Mouse (Mus musculus) small intestine, adult 2 months (tissue): ENCODE results near the gene Gm36176. TPM values are rescaled to one million over a fixed set of nuclear protein-coding genes. Genes with fewer than 3 reads are reported as not detected.
A peak's percentile ranks its signal among the peaks of the same experiment; 100 is the strongest.

Experiments used
- H3K27ac ChIP-seq: fragments of 200-500 bp; 2 replicates; pipeline ENCODE4 v1.5.1; 2012; ENCODE audit warnings: low read depth, low read length, control low read depth, inconsistent platforms; ENCODE audit not compliant: insufficient read depth
- H3K27me3 ChIP-seq: fragments of 200-500 bp; 2 replicates; pipeline ENCODE4 v1.6.1; 2012; ENCODE audit warnings: mild to moderate bottlenecking, moderate library complexity, low read length, inconsistent platforms; ENCODE audit not compliant: control insufficient read depth, insufficient read depth
- H3K36me3 ChIP-seq: fragments of 200-500 bp; 2 replicates; pipeline ENCODE4 v1.6.1; 2012; ENCODE audit warnings: mild to moderate bottlenecking, low read length, control low read depth, inconsistent platforms; ENCODE audit not compliant: control insufficient read depth, insufficient read depth
- H3K4me1 ChIP-seq: fragments of 200-500 bp; 2 replicates; pipeline ENCODE4 v1.6.1; 2012; ENCODE audit warnings: low read length, inconsistent platforms, mixed read lengths; ENCODE audit not compliant: control insufficient read depth, insufficient read depth, insufficient read length
- H3K4me3 ChIP-seq: fragments of 200-500 bp; 2 replicates; pipeline ENCODE4 v1.5.1; 2012; ENCODE audit warnings: low read depth, mild to moderate bottlenecking, control low read depth, inconsistent platforms, low read length, moderate library complexity
- CTCF ChIP-seq: fragments of 200-500 bp; IDR thresholded peaks from 2 replicates; pipeline ENCODE4 v1.5.1; 2012; ENCODE audit warnings: low read depth, mild to moderate bottlenecking, control low read depth, inconsistent platforms, low read length, moderate library complexity, mixed read lengths; ENCODE audit not compliant: insufficient replicate concordance, insufficient read length; ENCODE audit errors: extremely low read depth
- POLR2A ChIP-seq: fragments of 200-500 bp; IDR thresholded peaks from 2 replicates; pipeline ENCODE4 v1.6.1; 2012; ENCODE audit warnings: low read depth, mild to moderate bottlenecking, control low read depth, inconsistent platforms, low read length, moderate library complexity
- WGBS: fragments of 180-500 bp; shearing (Covaris S2); methylation state at CpG from one replicate; pipeline ENCODE4 v1.1.7; 2018; 5-methylcytosine and 5-hydroxymethylcytosine counted together
- polyA plus RNA-seq: library from polyadenylated mRNA; depleted of rRNA; stranded (reverse); fragments of >200 nt; gene quantifications from 2 replicates; pipeline ENCODE4 v1.2.3, GENCODE M21; 2012

Gene Gm36176
- polyA plus RNA-seq, 1 experiment: not detected

DNA sequence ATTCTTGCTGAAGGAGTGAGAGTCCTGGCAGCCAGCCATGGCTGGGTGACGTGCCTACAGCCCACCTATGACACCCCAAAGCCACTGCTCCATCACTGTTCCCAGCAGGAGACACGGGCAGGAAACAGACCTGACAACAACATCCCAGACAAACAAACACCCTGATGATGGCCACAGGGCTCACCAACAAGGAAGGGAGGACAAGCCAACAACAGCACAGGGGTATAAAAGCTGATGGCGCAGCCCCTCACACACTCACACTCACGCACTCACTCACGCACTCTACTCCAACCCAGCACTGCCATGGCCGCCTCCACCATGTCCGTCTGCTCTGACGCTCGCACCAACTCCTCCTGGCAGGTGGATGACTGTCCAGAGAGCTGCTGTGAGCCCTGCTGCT, 6.0 kb downstream of the Gm36176 start, which contains the start of gene Gm10318:
Gm10318 (plus strand) TSS at position 301 of the 400 bp plus-strand sequence.
- no peak within 1 kb of the TSS for H3K4me3 ChIP-seq
- H3K27me3 ChIP-seq: no peaks in the 10 kb centered on the region
- H3K27ac ChIP-seq: no peak within 1 kb of the TSS
- H3K36me3 ChIP-seq: no peaks in the 10 kb centered on the region
- 74% methylated on average over 9 of the region's 9 CpGs for WGBS
- no peak for TF ChIP-seq POLR2A
- no peak for TF ChIP-seq CTCF
- H3K4me1 ChIP-seq: no peaks in the 10 kb centered on the region

DNA sequence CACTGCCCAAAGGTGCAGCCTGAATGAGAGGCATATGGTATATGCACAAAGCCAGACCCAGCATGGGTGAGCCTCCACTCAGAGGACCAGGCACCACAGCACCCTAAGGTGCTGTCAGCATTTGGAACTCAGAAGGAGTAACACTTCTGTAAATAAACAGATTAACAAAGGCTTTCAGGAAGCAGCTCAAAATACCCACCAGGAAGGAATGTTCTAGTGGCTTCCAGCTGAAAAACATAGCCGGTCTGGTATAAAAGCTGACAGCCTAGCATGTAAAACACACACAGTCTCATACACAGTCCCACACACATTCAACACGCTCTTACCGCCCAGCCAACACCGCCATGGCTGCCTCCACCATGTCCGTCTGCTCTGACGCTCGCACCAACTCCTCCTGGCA, 15.1 kb downstream of the Gm36176 start, which contains the start of gene Gm3285:
Gm3285 (plus strand) TSS at position 301 of the 400 bp plus-strand sequence.
- peaks cover 2% of the 10 kb centered on the region for H3K4me1 ChIP-seq
- H3K36me3 ChIP-seq: no peaks in the 10 kb centered on the region
- TF ChIP-seq CTCF (no peak), POLR2A (no peak)
- WGBS: 53% methylated on average over 7 of the region's 7 CpGs
- no peaks in the 10 kb centered on the region; the same call in 1 of the 2 replicates for H3K27me3 ChIP-seq
- no peak within 1 kb of the TSS for H3K27ac ChIP-seq
- H3K4me3 ChIP-seq: no peak within 1 kb of the TSS

DNA sequence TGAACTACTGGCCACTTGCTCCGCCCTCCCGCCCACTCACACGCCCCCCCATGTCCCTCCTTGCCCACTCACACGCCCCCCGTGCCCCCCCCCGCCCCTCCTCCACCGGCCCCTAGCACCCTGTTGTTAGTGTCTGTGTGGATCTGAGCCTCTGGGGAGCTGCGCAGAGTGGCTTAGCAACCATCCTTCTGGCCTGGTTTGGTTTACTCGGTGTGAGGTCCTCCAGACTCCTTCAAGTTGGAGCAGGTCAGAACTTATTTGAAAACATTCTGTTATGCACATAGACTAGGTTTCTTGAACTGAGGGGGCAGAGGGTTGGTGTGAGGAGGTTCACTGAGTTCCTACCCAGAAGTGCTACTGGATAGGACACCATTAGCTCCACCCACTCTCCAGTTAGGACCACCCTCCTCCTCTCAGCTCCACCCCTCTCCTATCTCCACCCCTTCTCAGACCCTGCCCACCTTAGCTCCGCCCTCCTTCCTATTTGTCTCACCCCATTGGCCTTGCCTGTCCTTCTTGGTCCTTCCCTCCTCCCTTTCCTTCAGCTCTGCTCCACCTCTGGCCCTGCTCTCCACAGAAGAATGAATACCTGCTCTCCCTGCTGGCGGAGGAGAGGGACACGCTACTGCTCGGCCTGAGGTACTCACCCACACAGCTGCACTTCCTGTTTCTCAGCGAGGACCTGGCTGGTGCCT, 17.6 kb downstream of the Gm36176 start:
- WGBS: 39% methylated on average over 14 of the region's 14 CpGs
- Histone ChIP-seq H3K4me3 (peak overlapping the region; percentile 53), H3K27ac (no peak overlapping the region), H3K27me3 (no peaks in the 10 kb centered on the region; the same call in 1 of the 2 replicates), H3K36me3 (no peaks in the 10 kb centered on the region), H3K4me1 (peaks cover 2% of the 10 kb centered on the region)
- peak; percentile 28; the same call in 1 of the 2 replicates for TF ChIP-seq POLR2A
- TF ChIP-seq CTCF: no peak

DNA sequence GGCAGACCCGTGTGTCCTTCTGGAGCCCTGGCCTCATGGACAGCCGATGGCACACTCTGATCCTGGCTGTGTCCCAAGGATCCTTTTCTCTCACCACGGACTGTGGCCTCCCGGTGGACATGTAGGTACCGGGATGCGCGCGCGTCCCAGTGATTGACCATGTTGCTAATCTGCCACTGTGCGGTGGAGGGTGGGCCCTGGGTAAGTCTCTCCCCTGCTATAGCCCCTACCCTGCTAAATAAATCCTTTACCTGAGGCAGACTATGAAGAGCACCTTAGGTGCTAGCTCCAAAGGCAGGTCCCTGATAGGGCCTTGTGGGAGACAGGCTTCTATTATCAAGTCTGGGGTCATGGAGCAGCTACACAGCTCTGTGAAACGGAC, 18.1 kb downstream of the Gm36176 start:
- H3K27ac ChIP-seq: no peak overlapping the region
- H3K4me1 ChIP-seq: peaks cover 2% of the 10 kb centered on the region
- TF ChIP-seq CTCF (no peak), POLR2A (peak; percentile 5; the same call in 1 of the 2 replicates)
- 31% methylated on average over 11 of the region's 11 CpGs for WGBS
- peak overlapping the region; percentile 53 for H3K4me3 ChIP-seq
- no peaks in the 10 kb centered on the region for H3K36me3 ChIP-seq
- H3K27me3 ChIP-seq: no peaks in the 10 kb centered on the region; the same call in 1 of the 2 replicates

DNA sequence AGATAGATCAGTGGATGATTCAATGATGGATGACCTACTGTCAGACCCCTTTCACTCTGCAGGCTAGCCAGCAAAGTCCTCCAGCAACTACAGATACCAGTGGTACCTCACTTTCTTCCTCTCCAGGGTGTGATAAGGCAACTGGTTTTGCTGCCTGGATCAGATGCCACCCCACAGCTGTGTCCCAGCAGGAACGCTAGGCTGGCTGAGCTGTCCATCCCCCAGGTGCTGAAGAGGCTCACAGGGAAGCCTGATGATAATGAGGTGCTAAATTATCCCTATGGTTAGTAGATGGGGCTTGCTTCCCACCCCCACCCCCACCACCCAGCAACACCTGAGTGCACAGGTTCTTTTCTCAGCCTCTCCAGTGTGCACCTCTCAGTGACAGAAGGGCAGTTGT, 20.9 kb downstream of the Gm36176 start:
- Histone ChIP-seq H3K4me3 (no peak overlapping the region), H3K36me3 (no peaks in the 10 kb centered on the region), H3K27me3 (no peaks in the 10 kb centered on the region), H3K4me1 (peaks cover 2% of the 10 kb centered on the region), H3K27ac (no peak overlapping the region)
- no peak for TF ChIP-seq POLR2A
- no peak for TF ChIP-seq CTCF
- 35% methylated on average over 1 of the region's 1 CpGs for WGBS

DNA sequence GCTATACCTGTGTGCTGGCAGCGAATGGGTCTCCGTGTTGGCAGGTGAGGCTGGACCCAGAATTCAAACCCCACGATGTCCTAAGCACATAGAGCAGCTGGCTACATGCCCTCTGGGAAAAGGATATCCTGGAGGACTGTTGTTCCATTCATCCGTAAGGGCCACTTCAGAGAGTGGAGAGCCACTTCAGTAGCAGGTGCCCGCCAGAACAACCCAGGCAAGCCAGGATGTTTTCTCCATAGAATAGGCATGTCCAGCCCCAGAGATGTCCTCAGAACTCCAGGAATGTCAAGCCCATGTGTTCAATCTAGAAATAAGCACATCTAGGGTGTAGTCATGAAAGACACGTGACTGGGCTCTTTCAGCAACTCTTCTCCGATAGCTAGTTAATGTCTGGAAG, 23.0 kb downstream of the Gm36176 start:
- 85% methylated on average over 7 of the region's 7 CpGs for WGBS
- no peaks in the 10 kb centered on the region for H3K36me3 ChIP-seq

DNA sequence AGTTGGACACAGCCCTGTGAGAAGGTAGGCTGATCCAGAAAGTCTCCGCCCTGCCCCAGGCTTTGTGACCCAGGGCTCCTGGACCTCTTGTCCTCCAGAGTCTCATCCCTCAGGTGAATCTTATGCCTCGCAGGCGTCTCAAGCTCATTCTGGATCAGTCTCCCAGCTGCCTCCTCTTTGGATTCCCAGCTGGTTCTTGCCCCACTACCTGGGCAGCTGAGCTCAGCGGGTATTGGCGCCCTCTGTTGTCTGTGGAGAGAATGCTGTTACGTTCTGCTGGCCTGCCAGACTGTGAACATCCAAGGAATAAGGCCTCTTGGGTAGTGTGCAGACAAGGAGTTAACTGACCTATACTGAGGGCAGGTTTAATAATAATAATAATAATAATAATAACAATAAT, 32.4 kb downstream of the Gm36176 start:
- Histone ChIP-seq H3K27me3 (no peaks in the 10 kb centered on the region), H3K27ac (no peak overlapping the region), H3K4me3 (no peak overlapping the region), H3K36me3 (no peaks in the 10 kb centered on the region), H3K4me1 (no peaks in the 10 kb centered on the region)
- WGBS: 63% methylated on average over 6 of the region's 6 CpGs
- TF ChIP-seq CTCF (peak; percentile 25; the same call in 1 of the 2 replicates), POLR2A (no peak)

More for the DNA sequence above, 23.0 kb downstream of the Gm36176 start:
- TF ChIP-seq POLR2A: no peak
- no peak overlapping the region for H3K27ac ChIP-seq
- H3K4me1 ChIP-seq: peaks cover under 1% of the 10 kb centered on the region
- H3K27me3 ChIP-seq: no peaks in the 10 kb centered on the region
- no peak overlapping the region for H3K4me3 ChIP-seq
